Mouse (Mus musculus) 3134 (cell line): ENCODE results near the gene Kcnj1.

Experiments
- DNase-seq: peaks from one replicate; pipeline ENCODE4 v3.0.0-alpha.2; 2011; ENCODE audit warnings: low spot score; ENCODE audit not compliant: insufficient read length; ENCODE audit errors: extremely low read depth

The Kcnj1 gene

DNA sequence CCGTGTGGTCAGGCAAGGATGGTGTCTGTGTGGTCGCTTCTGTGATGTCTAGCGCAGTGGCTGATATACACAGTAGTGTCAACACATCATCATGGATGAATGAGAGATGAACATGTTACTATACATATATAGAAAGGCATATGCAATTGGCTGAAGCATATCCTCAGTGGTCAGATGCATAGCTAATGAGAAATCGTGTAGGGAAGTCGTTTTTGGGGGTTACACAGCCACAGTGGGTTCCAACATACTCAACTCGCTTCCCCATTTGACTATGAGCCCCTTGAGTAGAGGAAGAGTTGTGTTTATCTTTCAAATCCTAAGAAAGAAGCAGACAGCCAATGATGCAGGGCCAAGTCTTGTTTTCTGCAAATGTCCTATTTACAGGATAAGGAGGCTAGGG is 20.4 kb downstream of the Kcnj1 start:
- DNase-seq, result no peak

DNA sequence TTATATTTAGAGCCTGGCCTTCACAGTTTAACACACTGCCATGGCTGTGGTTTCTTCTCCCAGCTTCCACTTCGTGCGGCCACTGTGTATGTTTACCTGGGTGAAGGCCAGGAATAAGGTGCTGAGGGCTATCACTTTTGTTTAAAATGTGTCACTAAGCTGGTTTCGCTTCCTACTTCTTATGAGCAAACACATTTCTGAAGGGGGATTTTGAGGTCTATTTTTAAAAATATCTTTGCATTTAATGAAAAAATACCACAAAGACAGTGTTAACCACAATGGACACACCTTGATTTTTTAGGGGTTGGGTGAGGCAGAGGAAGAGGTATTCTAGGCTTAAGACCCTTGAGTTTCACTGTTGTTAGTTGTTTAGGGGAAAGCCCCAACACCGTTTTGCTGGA is 22.5 kb downstream of the Kcnj1 start:
- DNase-seq, result no peak

DNA sequence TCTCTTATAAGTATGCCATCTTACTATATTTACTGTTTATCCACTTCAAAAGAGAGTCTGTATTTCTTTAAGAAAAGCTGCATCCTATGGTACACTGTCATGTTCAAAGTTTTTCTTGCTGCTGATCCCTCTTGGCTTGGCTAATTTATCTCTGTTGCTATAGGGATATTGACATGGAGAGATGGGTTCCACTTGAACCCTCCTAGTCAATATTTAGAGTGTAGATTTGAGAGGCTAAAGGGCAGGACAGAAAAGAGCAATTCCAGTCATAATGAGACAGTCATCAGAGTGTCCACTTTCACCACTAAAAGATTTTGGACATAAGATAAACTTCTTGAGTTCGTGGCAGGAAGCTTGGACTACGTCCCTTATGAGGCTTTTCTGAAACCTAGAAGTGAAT is 27.9 kb downstream of the Kcnj1 start:
- DNase-seq, result no peak

DNA sequence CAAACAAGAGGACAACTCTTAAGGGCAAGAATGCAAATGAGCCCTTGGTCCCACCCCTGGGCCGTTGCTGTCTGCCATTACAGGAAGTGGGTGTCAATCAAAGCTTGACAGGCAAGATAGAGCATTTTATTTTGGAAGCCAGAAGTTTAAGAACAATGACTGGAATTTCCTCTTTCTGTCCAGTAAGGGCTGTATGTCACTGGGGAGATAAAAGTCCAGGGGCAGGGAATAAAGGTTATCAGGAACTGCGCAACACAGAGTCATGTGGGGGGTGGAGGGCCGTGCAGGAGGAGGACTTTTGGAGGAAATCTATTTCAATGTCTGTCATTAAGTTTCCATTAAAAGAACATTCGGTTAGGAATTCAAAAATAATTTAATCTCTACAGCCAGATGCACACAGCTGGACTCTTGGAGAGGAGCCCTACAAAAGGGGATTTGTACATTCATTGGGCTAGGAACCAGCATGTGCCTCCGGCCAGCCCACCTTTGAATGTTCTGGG is 28.4 kb downstream of the Kcnj1 start:
- no peak for DNase-seq

DNA sequence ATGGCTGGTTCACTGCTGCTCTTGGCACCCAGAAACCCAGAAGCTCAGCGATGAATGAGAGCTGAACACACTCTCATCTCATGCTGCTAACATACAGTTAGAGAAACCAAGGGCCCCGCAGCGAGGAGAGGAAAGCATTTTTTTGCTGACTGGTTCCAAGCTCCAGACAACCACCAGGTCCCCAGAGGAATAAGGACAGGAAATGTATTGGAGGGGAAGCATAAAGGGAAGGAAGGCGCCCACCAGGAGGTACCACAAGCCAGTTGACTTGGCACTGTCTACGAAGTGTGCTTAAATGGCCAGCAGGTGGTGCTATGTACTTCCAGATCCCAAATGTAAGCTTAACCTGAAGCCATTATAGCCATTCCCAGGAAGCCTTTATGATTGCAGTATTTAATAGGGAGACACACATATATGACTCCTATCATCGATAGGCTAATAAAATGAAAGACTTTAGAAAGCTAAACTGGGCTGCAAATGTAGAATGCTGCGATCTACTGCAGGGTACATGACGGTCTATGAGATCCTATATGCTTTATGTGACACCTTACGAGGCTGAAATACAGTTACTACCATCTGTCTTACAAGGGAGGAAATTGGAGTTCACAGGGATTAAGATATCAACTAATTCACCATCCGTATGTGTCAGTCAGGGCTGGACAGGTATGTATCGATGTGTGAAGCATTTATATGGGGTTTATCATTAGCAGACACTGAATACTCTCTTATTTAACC is 33.1 kb downstream of the Kcnj1 start:
- no peak for DNase-seq

DNA sequence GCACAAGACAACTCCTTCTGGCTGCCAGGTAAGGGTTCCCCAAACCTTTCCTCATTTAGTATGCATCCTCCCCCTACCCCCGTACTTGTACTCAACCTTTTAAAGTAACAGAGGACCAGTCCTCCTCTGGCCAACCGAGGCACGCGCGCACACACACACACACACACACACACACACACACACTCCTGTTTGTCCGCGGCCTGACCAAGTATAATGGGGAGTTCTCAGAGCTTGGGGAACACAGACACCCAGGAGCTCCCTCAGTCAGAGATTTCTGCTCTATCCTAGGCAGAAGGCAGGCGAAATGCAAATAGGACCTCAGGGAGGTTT is 36.4 kb downstream of the Kcnj1 start:
- DNase-seq, result no peak

DNA sequence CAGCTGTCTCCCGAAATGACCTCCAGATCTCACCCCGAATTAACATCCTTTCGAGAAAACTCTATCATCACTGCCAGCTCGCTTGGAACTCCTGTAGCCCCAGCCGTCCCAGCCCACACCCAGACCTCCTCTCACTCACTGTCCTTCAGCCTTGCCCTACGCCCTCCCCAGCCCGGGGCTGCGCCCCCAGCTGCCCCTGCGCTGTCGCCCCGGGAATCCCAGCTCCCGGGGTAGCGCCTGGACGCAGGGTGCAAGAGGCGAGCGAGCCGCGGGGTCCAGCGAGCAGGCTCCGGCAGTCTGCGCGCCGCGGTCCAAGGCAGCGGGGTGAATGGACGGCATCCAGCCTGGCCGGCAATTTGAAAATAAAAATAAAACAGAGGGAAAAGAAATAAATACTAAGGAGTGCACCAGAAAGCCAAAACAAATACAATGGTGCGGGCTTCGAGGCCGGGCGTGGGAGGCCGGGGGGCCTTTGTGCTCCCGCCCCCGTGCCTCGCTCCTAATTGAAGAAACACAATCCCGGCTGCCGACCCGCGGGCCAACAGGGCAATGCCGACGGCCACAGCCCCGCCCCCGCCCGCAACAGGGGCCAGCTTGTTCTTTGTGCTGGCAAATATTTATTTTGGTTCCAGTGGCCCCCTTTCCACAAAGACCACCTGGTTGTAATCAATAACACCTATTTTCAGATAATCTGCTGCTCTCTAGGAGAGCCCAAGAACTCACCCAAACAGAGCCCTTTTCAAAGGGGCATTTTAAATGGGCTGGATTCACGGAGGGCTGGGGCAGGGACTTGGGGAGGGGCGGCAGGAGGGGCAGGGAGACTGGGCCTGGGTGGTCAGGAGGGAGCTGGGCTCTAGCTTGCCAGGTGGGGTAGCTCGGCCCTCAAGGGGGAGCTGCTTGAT is 37.0 kb downstream of the Kcnj1 start:
- no peak for DNase-seq

DNA sequence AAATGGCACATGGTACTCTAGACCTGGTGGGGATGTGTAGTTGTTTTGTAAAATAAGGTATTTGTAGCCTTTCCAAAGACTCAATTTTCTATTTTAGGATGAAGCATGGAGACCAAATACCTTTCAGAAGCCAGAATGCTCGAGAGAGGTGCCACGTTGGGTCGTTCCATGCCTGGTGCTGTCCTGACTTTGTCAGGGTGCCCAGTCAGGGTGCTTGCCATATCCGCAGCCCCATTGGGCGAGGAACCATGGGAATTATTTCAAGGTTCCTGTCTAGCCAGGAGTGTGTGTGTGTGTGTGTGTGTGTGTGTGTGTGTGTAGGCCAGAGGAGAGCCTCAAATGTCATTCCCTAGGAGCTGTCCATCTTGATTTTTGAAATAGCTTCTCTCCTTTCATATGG is 38.4 kb downstream of the Kcnj1 start:
- no peak for DNase-seq

DNA sequence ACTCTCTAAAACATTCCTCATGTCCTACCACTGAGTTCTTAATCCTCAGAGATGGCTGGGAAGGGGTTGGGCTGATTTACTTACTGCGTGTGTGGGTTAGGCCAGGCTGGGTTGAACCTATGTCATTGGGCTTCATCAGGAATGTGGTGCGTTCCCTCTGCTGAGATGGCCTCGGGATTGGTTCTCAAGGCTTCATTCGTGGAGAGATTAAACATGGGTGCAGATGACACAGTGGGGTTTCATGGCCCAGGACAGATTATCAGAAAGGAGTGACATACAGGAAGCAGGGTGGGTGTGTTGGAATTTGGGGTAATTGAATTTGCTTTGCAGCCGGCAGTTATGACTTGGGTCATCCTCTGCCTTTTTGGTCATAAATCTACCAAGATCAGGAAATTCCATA is 39.2 kb downstream of the Kcnj1 start:
- no peak for DNase-seq

DNA sequence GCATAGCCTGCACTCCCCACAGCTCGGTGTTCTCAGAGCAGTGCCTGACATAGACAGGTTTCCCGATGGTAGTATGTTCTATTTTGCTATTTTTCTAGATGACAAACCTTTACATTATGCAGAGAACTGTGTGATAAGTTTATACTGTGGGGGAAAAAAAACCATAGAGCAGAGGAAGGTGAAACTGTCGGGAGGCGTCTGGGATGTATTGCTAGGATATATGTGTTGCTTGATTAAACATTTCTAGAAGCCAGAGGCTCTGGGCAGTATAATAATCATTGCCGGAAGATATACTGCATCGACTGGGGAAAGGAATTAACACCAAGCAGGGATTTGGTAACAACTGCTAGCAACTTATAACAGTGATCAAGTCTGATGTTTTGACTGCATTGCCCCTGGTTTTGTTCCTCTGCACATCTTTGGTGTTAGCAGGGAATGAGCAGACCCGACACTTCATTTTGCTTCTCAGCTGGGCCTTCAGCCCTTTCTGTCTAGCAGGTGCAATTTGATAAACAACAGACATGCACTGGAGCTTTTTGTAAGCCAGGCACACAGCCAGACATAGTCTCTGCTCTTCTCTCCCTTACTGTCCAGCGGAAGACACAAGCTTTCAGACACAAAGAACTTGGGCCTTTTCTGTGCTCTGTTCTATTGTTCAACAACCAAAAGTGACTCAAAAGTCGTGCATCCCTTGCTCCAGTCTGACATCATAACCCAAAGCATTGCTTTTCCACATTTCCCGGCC is 40.7 kb downstream of the Kcnj1 start:
- no peak for DNase-seq

DNA sequence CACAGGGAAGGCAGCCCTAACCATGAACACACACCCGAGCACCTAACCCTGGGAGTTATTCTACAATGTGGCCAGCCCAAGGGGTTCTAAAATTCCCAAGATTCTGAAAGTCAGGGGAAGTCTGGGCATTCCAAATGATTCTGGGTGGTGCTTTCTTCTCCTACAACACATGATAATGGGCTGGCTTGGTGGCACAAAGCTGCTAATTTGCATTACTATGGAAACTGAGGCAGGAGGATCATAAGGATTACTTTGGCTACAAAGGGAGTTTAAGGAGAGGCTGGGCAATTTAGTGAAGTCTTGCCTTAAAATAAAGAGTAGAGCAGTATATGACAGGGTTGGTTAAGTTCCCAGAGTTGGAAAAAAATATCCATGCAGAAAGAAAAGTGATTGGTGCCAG is 42.7 kb downstream of the Kcnj1 start:
- DNase-seq, result no peak

DNA sequence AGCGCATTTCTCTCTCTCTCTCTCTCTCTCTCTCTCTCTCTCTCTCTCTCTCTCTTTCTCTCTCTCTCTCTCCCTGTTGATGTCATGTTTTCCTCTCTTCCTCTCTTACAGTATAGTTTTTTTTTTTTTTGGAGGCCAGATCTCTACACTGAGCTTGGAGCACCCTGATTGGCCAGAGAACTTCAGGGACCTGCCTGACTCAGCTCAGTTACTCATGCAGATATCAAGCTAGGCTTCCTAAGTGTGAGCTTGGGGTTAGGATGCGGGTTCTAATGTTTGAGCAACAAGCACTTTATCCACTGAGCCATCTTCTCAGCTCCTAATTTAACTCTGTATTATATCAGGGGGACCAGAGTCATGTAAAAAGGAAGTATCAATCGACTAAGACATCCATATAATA is 43.7 kb downstream of the Kcnj1 start:
- DNase-seq, result no peak

DNA sequence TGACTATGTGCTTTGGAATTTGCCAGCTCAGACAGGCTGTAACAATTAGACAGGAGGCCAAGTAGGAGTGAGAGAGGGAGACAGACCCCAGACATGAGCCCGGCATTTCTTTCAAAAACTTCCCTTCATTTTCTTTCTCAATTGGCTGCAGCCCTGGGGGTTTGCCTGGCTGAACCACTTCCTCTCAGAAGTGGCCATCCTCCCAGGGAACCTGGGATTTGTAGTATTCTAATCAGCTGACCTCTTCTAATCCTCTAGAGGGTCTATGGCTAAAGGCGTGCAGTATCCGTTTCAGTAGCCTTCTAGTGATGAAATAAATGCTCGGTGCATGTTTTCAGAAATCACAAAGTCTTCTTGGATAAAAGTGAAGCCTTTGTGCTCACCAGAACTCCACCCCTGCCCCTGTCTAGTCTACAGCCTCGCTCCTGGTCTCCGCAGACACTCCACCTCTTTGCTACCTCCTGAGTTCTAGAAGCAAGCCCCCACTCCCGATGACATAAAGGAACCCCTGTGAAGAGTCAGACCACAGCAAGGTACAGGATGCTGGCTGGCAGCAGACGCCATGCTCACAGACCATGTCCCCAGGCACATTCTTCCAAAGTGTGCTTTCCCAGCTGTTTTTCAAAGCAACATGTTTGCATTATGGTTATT is 45.3 kb downstream of the Kcnj1 start:
- no peak for DNase-seq

DNA sequence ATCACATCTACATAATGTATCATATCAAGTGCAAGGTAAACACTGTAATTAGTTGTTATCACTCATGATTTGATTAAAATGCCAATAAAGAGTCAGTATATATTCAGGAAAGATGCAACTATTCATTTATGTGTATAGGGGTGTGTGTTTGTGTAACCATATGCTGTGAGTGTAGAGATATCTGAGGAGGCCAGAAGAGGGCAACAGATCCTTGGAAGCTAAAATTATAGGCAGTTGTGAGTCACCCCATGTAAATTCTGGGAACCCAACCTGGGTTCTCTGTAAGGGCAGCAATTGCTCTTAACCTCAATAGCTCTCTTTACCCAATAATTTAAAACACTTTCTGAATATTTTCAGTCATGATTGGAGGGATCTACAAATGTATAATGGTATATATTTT is 48.4 kb downstream of the Kcnj1 start:
- DNase-seq, result no peak

DNA sequence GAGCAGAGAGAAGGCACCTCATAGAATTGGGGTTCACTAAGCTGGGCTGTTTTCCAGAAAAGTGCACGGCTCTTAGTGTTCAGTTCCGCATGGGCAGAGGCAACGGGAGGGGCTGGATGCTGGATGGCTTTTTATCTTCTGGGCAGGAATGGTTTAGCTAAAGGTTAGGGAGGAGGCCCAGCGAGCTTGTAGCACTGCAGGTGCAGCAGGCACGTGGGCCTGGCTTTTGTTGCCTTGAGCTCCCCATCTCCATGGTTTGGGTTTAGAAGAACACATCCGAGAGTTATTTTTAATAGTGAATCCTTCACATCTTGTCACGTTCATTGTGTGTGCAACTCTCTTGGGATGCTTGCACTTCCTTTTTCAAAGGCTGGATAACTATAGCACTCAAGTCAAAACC is 53.0 kb downstream of the Kcnj1 start:
- no peak for DNase-seq

DNA sequence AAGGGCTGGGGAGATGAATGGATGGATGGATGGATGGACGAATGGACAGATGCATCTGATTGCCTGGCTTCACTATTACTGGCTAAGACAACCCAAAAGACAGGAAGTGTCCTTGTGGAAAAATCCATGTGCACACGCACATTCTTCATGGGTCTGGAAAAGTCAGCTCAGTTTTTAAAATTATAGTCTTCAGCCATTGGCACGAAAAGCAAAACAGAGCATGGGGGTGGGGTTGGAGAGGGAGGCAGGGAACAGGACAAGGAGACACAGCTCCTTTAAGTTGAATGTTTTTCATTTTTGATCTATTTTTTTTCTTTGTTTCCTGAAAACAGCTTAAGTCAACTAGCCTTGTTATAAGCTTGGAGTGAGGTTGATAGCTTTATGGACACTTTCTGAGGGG is 58.8 kb downstream of the Kcnj1 start:
- no peak for DNase-seq

DNA sequence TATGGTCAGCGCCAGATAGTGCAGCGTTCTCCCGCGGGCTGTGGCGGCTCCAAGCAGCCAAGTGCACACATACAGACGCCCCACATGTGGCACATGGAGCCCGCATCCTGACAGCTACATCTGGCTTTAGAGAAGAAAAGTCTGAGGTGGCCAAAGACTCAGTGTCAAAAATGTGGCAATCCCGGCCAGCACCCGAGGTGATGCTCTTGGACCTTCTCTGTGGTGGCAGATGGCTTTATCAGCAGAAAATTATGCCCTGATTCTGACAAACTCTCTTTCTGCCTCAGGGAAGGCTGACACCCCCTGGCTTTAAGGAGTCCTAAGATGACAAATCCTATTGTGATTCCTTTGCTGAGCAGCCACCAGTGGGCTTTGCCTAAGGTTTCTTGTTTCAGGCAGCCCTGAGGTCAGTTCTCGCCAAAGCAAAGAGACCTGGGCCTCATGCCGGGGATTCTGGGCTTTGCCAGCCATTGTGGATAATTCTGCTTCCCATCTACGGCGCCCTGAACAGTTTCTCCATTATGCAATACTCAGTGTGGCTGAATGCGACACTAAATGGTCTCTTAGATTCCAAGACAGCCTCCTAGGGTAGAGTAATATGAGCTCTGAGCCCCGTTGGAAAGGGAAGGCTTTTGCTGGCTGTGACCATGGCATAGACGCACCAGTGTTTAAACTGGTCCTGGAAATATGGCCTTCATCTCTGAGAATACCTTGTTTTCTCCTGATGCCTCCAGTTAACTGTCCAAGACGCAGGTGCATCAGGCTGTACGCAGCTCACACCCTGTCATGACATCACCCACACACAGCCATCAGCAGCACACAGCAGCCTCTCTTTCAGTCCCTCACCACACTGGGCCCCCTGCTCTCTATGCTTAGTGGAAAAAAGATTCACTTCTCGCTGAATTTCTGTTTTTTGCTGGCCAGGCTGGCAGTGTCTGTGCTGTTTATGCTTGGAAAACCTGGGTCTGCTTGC is 62.2 kb downstream of the Kcnj1 start:
- DNase-seq, result no peak

DNA sequence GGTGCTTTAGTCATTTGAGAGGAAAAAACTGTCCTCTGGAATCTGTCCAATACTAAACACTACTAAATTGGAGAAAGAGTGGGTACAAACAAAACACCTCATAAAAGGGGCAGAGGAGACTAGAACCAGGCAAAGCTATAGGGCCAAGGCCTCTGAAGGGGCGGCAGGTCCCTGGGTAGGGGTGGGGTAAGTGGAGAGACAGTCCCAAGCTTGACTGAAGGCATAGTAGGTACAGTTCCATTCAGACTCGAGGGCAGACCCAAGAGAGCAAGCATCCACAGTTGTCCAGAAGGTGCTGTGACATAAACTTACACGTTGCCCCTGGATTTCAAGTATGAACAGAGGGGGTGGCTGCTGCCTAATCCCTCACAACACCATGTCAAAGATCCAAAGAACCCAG is 70.8 kb downstream of the Kcnj1 start:
- DNase-seq, result no peak

DNA sequence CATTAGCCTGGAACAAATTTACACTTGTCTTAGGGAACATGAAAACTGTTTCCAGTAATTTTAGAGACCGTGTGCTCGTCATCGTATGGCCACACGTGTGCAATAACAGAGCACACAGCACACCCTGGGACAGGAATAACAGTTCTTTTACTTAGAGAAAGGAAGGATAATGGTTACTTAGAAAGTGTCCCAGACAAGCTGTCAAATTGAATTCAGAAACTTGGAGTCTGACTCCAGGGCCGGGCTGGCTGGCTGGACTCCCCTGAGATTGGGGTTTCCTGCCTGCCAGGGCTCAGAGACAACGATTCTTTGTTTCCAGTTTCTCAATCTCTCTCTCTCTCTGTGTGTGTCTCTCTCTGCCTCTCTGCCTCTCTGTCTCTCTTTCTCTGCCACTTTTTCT is 71.5 kb downstream of the Kcnj1 start:
- no peak for DNase-seq
